Mouse (Mus musculus) embryonic fibroblast, embryonic 13.5 days (primary cell): ENCODE data around the gene Gpr176.

Source experiments
- CTCF ChIP-seq: IDR thresholded peaks from 2 replicates; pipeline ENCODE4 v1.5.1; 2011; ENCODE audit warnings: mild to moderate bottlenecking, control low read depth, low read length, moderate library complexity, borderline replicate concordance; ENCODE audit not compliant: insufficient read depth
- POLR2A ChIP-seq: IDR thresholded peaks from 2 replicates; pipeline ENCODE4 v1.6.1; 2011; ENCODE audit warnings: low read depth, mild to moderate bottlenecking, control low read depth, low read length, moderate library complexity

- TF ChIP-seq CTCF (no peak), POLR2A (no peak)
These were observed 56.3 kb downstream of the Gpr176 start for GRCm38 (mm10) chr2:118316939-118317338.
